Mouse (Mus musculus) urinary bladder, adult 2 months (tissue): ENCODE results near the gene Ppp1r26. TPM values are rescaled to one million over a fixed set of nuclear protein-coding genes. Genes with fewer than 3 reads are reported as not detected.
A peak's percentile ranks its signal among the peaks of the same experiment; 100 is the strongest.
"Not testable (repeated sequence)": the region's sequence is repeated elsewhere in the genome, so short reads cannot be mapped to it uniquely, and the experiment has no call there.

Source experiments
- DNase-seq: peaks from one replicate; pipeline ENCODE4 v3.0.0; 2022; ENCODE audit warnings: low spot score
- polyA plus RNA-seq: library from polyadenylated mRNA; depleted of rRNA; stranded (reverse); fragments of >200 nt; gene quantifications from 2 replicates; pipeline ENCODE4 v1.2.3, GENCODE M21; 2012

Ppp1r26 gene
- polyA plus RNA-seq, 1 experiment = 4.5 TPM

GRCm38 (mm10) chr2:28445082-28445481, 1.5 kb upstream of the Ppp1r26 start:
- no peak for DNase-seq

- no peak for DNase-seq
Measured at GRCm38 (mm10) chr2:28446181-28446514, 452 bp upstream of the Ppp1r26 start.

- DNase-seq = no peak
Measured at GRCm38 (mm10) chr2:28447315-28447670, 693 bp downstream of the Ppp1r26 start.

- DNase-seq = no peak
Measured at GRCm38 (mm10) chr2:28451663-28452062, 5.1 kb downstream of the Ppp1r26 start.

GRCm38 (mm10) chr2:28453539-28453938, 6.9 kb downstream of the Ppp1r26 start:
- no peak for DNase-seq

- no peak for DNase-seq
Measured at GRCm38 (mm10) chr2:28456616-28457015, 10.0 kb downstream of the Ppp1r26 start.

GRCm38 (mm10) chr2:28463919-28464318, 17.3 kb downstream of the Ppp1r26 start:
- DNase-seq = no peak

- DNase-seq = no peak
Measured at GRCm38 (mm10) chr2:28464919-28465318, 18.3 kb downstream of the Ppp1r26 start.

GRCm38 (mm10) chr2:28465836-28466518, 19.4 kb downstream of the Ppp1r26 start, which contains the start of gene 1700007K13Rik:
1700007K13Rik (minus strand) TSS chr2:28466332.
- DNase-seq = peak; percentile 39

GRCm38 (mm10) chr2:28467860-28468485, 21.4 kb downstream of the Ppp1r26 start, which contains the start of gene Mrps2:
Mrps2 (plus strand) TSS chr2:28468066.
- DNase-seq = peak; percentile 82

GRCm38 (mm10) chr2:28468486-28469225, 22.1 kb downstream of the Ppp1r26 start:
- no peak for DNase-seq

- no peak for DNase-seq
Measured at GRCm38 (mm10) chr2:28469461-28469860, 22.9 kb downstream of the Ppp1r26 start.

GRCm38 (mm10) chr2:28470591-28470990, 24.0 kb downstream of the Ppp1r26 start:
- DNase-seq = no peak

GRCm38 (mm10) chr2:28472011-28472410, 25.4 kb downstream of the Ppp1r26 start:
- not testable (repeated sequence) for DNase-seq

- not testable (repeated sequence) for DNase-seq
Measured at GRCm38 (mm10) chr2:28477993-28478392, 31.4 kb downstream of the Ppp1r26 start.

GRCm38 (mm10) chr2:28479208-28480204, 32.9 kb downstream of the Ppp1r26 start:
- no peak for DNase-seq

GRCm38 (mm10) chr2:28483861-28484260, 37.3 kb downstream of the Ppp1r26 start:
- no peak for DNase-seq

- no peak for DNase-seq
Measured at GRCm38 (mm10) chr2:28494521-28494920, 47.9 kb downstream of the Ppp1r26 start.

GRCm38 (mm10) chr2:28495207-28495756, 48.7 kb downstream of the Ppp1r26 start:
- DNase-seq = no peak

GRCm38 (mm10) chr2:28495801-28496595, 49.4 kb downstream of the Ppp1r26 start:
- DNase-seq = no peak
